Mouse (Mus musculus): ENCODE measurements around the gene Gm20838. TPM values are rescaled to one million over a fixed set of nuclear protein-coding genes. Genes with fewer than 3 reads are reported as not detected.

Gm20838 gene
- not detected in 2 replicates for polyA plus RNA-seq (2021; fragmentation: Nextera tagmentation)
- long read RNA-seq, experiment 1, result 0 reads
- long read RNA-seq, experiment 2, result 0 reads

DNA sequence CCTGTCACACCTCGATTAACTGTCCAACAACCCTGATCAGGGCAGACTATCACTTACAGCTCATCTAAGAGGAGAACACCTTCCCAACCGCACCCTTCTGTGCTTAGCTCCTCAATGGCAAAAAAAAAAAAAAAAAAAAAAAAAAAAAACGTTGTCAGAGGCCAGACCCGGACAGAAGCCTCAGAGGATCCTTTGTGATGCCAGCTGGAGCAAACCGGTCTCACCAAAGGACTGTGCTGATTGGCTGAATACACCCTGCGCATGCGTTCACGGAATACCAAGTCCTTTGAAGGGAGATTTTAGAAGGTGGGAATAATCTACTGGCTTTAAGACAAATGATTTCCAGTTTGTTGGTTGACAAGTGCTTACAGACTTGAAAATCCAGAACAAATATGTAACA lies at the start of gene Gm20838:
Gene Gm20838 (minus strand): TSS at position 101 of the 400 bp plus-strand sequence.

